Mouse (Mus musculus): ENCODE data around the gene Sema4d. TPM values are rescaled to one million over a fixed set of nuclear protein-coding genes. Genes with fewer than 3 reads are reported as not detected.

Sema4d gene
- total and polyA plus RNA-seq, 3 experiments = 52.2 to 67.6 (median 52.2) TPM

DNA sequence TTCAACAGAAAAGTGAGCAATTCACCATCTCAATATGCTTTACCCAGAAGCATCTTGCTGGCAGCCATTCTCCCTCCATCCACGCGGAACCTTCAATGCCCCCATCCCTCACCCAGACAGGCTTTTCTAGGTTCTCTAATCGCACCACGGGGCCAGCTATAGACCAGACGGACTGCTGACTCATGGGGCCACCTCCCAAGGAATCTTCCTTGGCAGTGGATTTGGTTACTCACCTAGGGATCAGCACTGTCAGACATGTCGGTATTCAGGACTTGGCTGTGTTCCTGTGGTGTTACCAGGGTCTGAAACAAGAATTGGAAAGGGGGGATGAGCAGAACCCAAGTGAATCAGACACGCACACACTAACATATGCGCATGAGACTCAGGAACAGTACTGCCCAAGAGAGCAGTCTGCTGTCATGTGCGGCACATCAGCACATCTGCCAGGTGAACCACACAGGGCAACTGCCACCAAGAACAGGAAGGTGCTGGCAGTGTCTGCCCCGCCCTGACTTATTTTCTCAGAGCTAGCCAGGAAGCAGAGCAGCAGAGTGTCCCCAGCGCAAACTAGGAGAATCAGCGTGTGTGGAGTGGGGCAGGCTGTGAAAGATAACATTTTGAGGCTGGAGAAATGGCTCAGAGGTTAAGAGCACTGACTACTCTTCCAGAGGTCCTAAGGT is 30.4 kb downstream of the Sema4d start:
- H3K27ac ChIP-seq = no peak overlapping the region
- H3K36me3 ChIP-seq (ENCODE audit: control insufficient read depth, insufficient read depth, low read length) = no peaks in the 10 kb centered on the region
- no peaks in the 10 kb centered on the region for H3K27me3 ChIP-seq (ENCODE audit: control insufficient read depth, insufficient read depth, low read length)
- no peaks in the 10 kb centered on the region for H3K79me2 ChIP-seq (replicated peaks; ENCODE audit: control insufficient read depth, insufficient read depth, low read length)
- WGBS = 81% methylated on average over 12 of the region's 12 CpGs
- TF ChIP-seq POLR2A (IDR thresholded peaks at IDR 0.05; ENCODE audit: insufficient read depth, low read depth, low read length) (no peak), CTCF (IDR thresholded peaks at IDR 0.05) (no peak), EP300 (IDR thresholded peaks at IDR 0.05; ENCODE audit: insufficient read depth, low read depth, low read length) (no peak)
- H3K9ac ChIP-seq (ENCODE audit: low read depth, low read length) = no peak overlapping the region
- DNase-seq = peak in 1 of 2 experiments; percentile 31
- H3K4me1 ChIP-seq (ENCODE audit: control insufficient read depth, insufficient read depth, low read length) = 0 out of 2 replicates have a peak, but pooled peaks cover 3% of the 10 kb centered on the region
- intact Hi-C loops (cut with DNase I) = no loop called here
- H3K4me3 ChIP-seq = no peak overlapping the region

GRCm38 (mm10) chr13:51761186-51761813 is 32.2 kb downstream of the Sema4d start:
- no peak for TF ChIP-seq POLR2A (IDR thresholded peaks at IDR 0.05; ENCODE audit: insufficient read depth, low read depth, low read length)
- TF ChIP-seq CTCF (IDR thresholded peaks at IDR 0.05) = no peak
- TF ChIP-seq EP300 (IDR thresholded peaks at IDR 0.05; ENCODE audit: insufficient read depth, low read depth, low read length) = no peak
- intact Hi-C loops (cut with DNase I) = no loop called here
- WGBS = 47% methylated on average over 10 of the region's 10 CpGs
- DNase-seq = peak in 1 of 2 experiments; percentile 34
- H3K27ac ChIP-seq = peak overlapping the region; percentile 26
- no peak overlapping the region; the same call in 1 of the 2 replicates for H3K9ac ChIP-seq (ENCODE audit: low read depth, low read length)
- no peaks in the 10 kb centered on the region for H3K36me3 ChIP-seq (ENCODE audit: control insufficient read depth, insufficient read depth, low read length)
- H3K4me1 ChIP-seq (ENCODE audit: control insufficient read depth, insufficient read depth, low read length) = peaks cover 6% of the 10 kb centered on the region
- H3K4me3 ChIP-seq = no peak overlapping the region
- H3K27me3 ChIP-seq (ENCODE audit: control insufficient read depth, insufficient read depth, low read length) = no peaks in the 10 kb centered on the region
- no peaks in the 10 kb centered on the region for H3K79me2 ChIP-seq (replicated peaks; ENCODE audit: control insufficient read depth, insufficient read depth, low read length)

GRCm38 (mm10) chr13:51759256-51759987 is 34.1 kb downstream of the Sema4d start:
- Histone ChIP-seq H3K9ac (ENCODE audit: low read depth, low read length) (no peak overlapping the region), H3K27ac (no peak overlapping the region), H3K79me2 (replicated peaks; ENCODE audit: control insufficient read depth, insufficient read depth, low read length) (no peaks in the 10 kb centered on the region), H3K4me3 (no peak overlapping the region), H3K27me3 (ENCODE audit: control insufficient read depth, insufficient read depth, low read length) (no peaks in the 10 kb centered on the region), H3K36me3 (ENCODE audit: control insufficient read depth, insufficient read depth, low read length) (no peaks in the 10 kb centered on the region), H3K4me1 (ENCODE audit: control insufficient read depth, insufficient read depth, low read length) (peaks cover 14% of the 10 kb centered on the region)
- no peak for TF ChIP-seq CTCF (IDR thresholded peaks at IDR 0.05)
- TF ChIP-seq EP300 (IDR thresholded peaks at IDR 0.05; ENCODE audit: insufficient read depth, low read depth, low read length) = no peak
- TF ChIP-seq POLR2A (IDR thresholded peaks at IDR 0.05; ENCODE audit: insufficient read depth, low read depth, low read length) = no peak
- DNase-seq = no peak
- 91% methylated on average over 6 of the region's 6 CpGs for WGBS
- intact Hi-C loops (cut with DNase I) = no loop called here

DNA sequence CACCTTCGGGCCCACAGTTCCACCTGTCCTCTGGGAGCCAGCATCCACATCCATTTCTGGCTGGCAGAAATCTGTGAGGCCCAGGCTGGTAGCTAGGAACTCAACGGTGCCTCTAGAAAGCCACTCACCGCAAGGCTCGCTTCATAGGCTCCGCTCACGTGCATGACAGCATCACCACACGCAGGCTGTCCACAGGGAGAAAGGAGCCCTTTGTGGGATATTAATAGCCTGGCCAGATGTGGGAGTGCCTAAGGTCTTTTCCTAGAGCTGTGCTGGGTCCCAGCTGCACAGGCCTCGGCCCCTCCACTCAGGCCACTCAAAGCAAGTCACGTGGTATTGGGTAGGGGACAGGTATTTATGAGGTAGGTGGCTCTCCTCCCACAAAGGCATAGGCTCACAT is 35.1 kb downstream of the Sema4d start:
- Histone ChIP-seq H3K27me3 (ENCODE audit: control insufficient read depth, insufficient read depth, low read length) (no peaks in the 10 kb centered on the region), H3K79me2 (replicated peaks; ENCODE audit: control insufficient read depth, insufficient read depth, low read length) (no peaks in the 10 kb centered on the region), H3K9ac (ENCODE audit: low read depth, low read length) (no peak overlapping the region), H3K36me3 (ENCODE audit: control insufficient read depth, insufficient read depth, low read length) (no peaks in the 10 kb centered on the region), H3K4me1 (ENCODE audit: control insufficient read depth, insufficient read depth, low read length) (peaks cover 14% of the 10 kb centered on the region), H3K27ac (no peak overlapping the region), H3K4me3 (no peak overlapping the region)
- TF ChIP-seq POLR2A (IDR thresholded peaks at IDR 0.05; ENCODE audit: insufficient read depth, low read depth, low read length) = no peak
- no peak for TF ChIP-seq CTCF (IDR thresholded peaks at IDR 0.05)
- no peak for TF ChIP-seq EP300 (IDR thresholded peaks at IDR 0.05; ENCODE audit: insufficient read depth, low read depth, low read length)
- no peak for DNase-seq
- intact Hi-C loops (cut with DNase I) = no loop called here
- 39% methylated on average over 9 of the region's 9 CpGs for WGBS

- no peaks in the 10 kb centered on the region for H3K27me3 ChIP-seq (ENCODE audit: control insufficient read depth, insufficient read depth, low read length)
- no peak overlapping the region for H3K9ac ChIP-seq (ENCODE audit: low read depth, low read length)
- peaks cover 14% of the 10 kb centered on the region for H3K4me1 ChIP-seq (ENCODE audit: control insufficient read depth, insufficient read depth, low read length)
- DNase-seq = no peak
- TF ChIP-seq POLR2A (IDR thresholded peaks at IDR 0.05; ENCODE audit: insufficient read depth, low read depth, low read length) (no peak), CTCF (IDR thresholded peaks at IDR 0.05) (no peak), EP300 (IDR thresholded peaks at IDR 0.05; ENCODE audit: insufficient read depth, low read depth, low read length) (no peak)
- no peaks in the 10 kb centered on the region for H3K36me3 ChIP-seq (ENCODE audit: control insufficient read depth, insufficient read depth, low read length)
- no peaks in the 10 kb centered on the region for H3K79me2 ChIP-seq (replicated peaks; ENCODE audit: control insufficient read depth, insufficient read depth, low read length)
- H3K4me3 ChIP-seq = no peak overlapping the region
- intact Hi-C loops (cut with DNase I) = no loop called here
- WGBS = 76% methylated on average over 2 of the region's 2 CpGs
- H3K27ac ChIP-seq = no peak overlapping the region; the same call in 1 of the 2 replicates
Measured at GRCm38 (mm10) chr13:51757099-51757498, 36.4 kb downstream of the Sema4d start.

All from heart, adult 2 months (tissue).